Mouse (Mus musculus) midbrain, embryonic 16.5 days (tissue): Measurements from ENCODE around the gene Gnao1. TPM values are rescaled to one million over a fixed set of nuclear protein-coding genes. Genes with fewer than 3 reads are reported as not detected.
A peak's percentile ranks its signal among the peaks of the same experiment; 100 is the strongest.

ENCODE experiments used
- ATAC-seq: fragments of 200-750 bp; cut with Nextera tagmentation; 2 replicates; pipeline ENCODE4 v1.8.0; 2017; ENCODE audit warnings: moderate TSS enrichment
- H3K27ac ChIP-seq: fragments of 300-500 bp; sonication (generic); 2 replicates; pipeline ENCODE4 v1.5.1; 2014; ENCODE audit warnings: mild to moderate bottlenecking, low read length, mixed read lengths
- H3K27me3 ChIP-seq: fragments of 300-500 bp; sonication (generic); 2 replicates; pipeline ENCODE4 v1.6.1; 2014; ENCODE audit warnings: low read depth, low read length, mixed read lengths; ENCODE audit not compliant: control insufficient read depth, insufficient read depth
- H3K36me3 ChIP-seq: fragments of 300-500 bp; sonication (generic); 2 replicates; pipeline ENCODE4 v1.6.1; 2014; ENCODE audit warnings: mild to moderate bottlenecking, low read length, moderate library complexity, mixed read lengths; ENCODE audit not compliant: control insufficient read depth, insufficient read depth
- H3K4me1 ChIP-seq: fragments of 300-500 bp; sonication (generic); 2 replicates; pipeline ENCODE4 v1.6.1; 2014; ENCODE audit warnings: mild to moderate bottlenecking, low read length, mixed read lengths; ENCODE audit not compliant: control insufficient read depth, insufficient read depth
- H3K4me2 ChIP-seq: fragments of 300-500 bp; sonication (generic); 2 replicates; pipeline ENCODE4 v1.6.1; 2014; ENCODE audit warnings: mild to moderate bottlenecking, low read length, mixed read lengths
- H3K4me3 ChIP-seq: fragments of 300-500 bp; sonication (generic); 2 replicates; pipeline ENCODE4 v1.5.1; 2014; ENCODE audit warnings: low read depth, mild to moderate bottlenecking, low read length, moderate library complexity, mixed read lengths
- H3K9ac ChIP-seq: fragments of 300-500 bp; sonication (generic); 2 replicates; pipeline ENCODE4 v1.6.1; 2014; ENCODE audit warnings: low read depth, low read length, mixed read lengths
- H3K9me3 ChIP-seq: fragments of 300-500 bp; sonication (generic); replicated peaks from 2 replicates; pipeline ENCODE4 v1.6.1; 2014; ENCODE audit warnings: mild to moderate bottlenecking, low read length, mixed read lengths; ENCODE audit not compliant: control insufficient read depth, poor library complexity, severe bottlenecking
- WGBS: fragments of 180-500 bp; shearing (Covaris S2); extraction: QIAGEN DNeasy Blood & Tissue Kit; methylation state at CpG from one replicate; pipeline ENCODE4 v1.1.7; 2014; 5-methylcytosine and 5-hydroxymethylcytosine counted together
- polyA plus RNA-seq: library from polyadenylated mRNA; unstranded; fragments of >200 nt; fragmentation: Nextera tagmentation; extraction: Ambion mirVana; gene quantifications from 2 replicates; pipeline ENCODE4 v1.2.1, GENCODE M21; 2015

Gnao1 gene
- polyA plus RNA-seq, 1 experiment from 2014 or later, result 240 TPM

- 0 out of 2 replicates have a peak, but pooled peaks cover 5% of the 10 kb centered on the region for H3K36me3 ChIP-seq
- no peaks in the 10 kb centered on the region for H3K9me3 ChIP-seq
- 0 out of 2 replicates have a peak overlapping the region, but pooled peaks have one; percentile 40 for H3K27ac ChIP-seq
- WGBS, result 63% methylated on average over 6 of the region's 6 CpGs
- peak overlapping the region; percentile 96 for H3K4me3 ChIP-seq
- peak overlapping the region; percentile 80 for H3K4me2 ChIP-seq
- peaks cover 32% of the 10 kb centered on the region for H3K4me1 ChIP-seq
- ATAC-seq, result no peak
- H3K27me3 ChIP-seq, result no peaks in the 10 kb centered on the region
- H3K9ac ChIP-seq, result peak overlapping the region; percentile 98
Observed at GRCm38 (mm10) chr8:93814266-93814665, 4.5 kb downstream of the Gnao1 start.

- WGBS, result 72% methylated on average over 6 of the region's 6 CpGs
- Histone ChIP-seq H3K4me3 (no peak overlapping the region), H3K27me3 (no peaks in the 10 kb centered on the region), H3K9me3 (no peaks in the 10 kb centered on the region), H3K36me3 (0 out of 2 replicates have a peak, but pooled peaks cover 5% of the 10 kb centered on the region), H3K9ac (no peak overlapping the region), H3K27ac (no peak overlapping the region), H3K4me2 (no peak overlapping the region; the same call in 1 of the 2 replicates), H3K4me1 (peaks cover 32% of the 10 kb centered on the region)
- no peak for ATAC-seq
Observed at GRCm38 (mm10) chr8:93816226-93816625, 6.5 kb downstream of the Gnao1 start.

GRCm38 (mm10) chr8:93817366-93817765 is 7.6 kb downstream of the Gnao1 start:
- H3K9ac ChIP-seq, result no peak overlapping the region
- no peak overlapping the region for H3K4me3 ChIP-seq
- no peaks in the 10 kb centered on the region for H3K9me3 ChIP-seq
- WGBS, result 100% methylated on average over 1 of the region's 1 CpGs
- peaks cover 32% of the 10 kb centered on the region for H3K4me1 ChIP-seq
- H3K27ac ChIP-seq, result no peak overlapping the region
- 0 out of 2 replicates have a peak, but pooled peaks cover 5% of the 10 kb centered on the region for H3K36me3 ChIP-seq
- ATAC-seq, result no peak
- H3K4me2 ChIP-seq, result no peak overlapping the region
- no peaks in the 10 kb centered on the region for H3K27me3 ChIP-seq

GRCm38 (mm10) chr8:93819929-93820328 is 10.2 kb downstream of the Gnao1 start:
- Histone ChIP-seq H3K9ac (no peak overlapping the region), H3K27ac (no peak overlapping the region), H3K27me3 (no peaks in the 10 kb centered on the region), H3K36me3 (peaks cover 8% of the 10 kb centered on the region; the same call in 1 of the 2 replicates), H3K4me3 (no peak overlapping the region), H3K4me2 (no peak overlapping the region), H3K4me1 (peaks cover 19% of the 10 kb centered on the region), H3K9me3 (no peaks in the 10 kb centered on the region)
- no peak for ATAC-seq
- WGBS, result 85% methylated on average over 4 of the region's 4 CpGs

GRCm38 (mm10) chr8:93821327-93821726 is 11.6 kb downstream of the Gnao1 start:
- Histone ChIP-seq H3K4me1 (peaks cover 5% of the 10 kb centered on the region; the same call in 1 of the 2 replicates), H3K36me3 (peaks cover 8% of the 10 kb centered on the region; the same call in 1 of the 2 replicates), H3K9ac (no peak overlapping the region), H3K27ac (no peak overlapping the region), H3K4me3 (no peak overlapping the region), H3K4me2 (no peak overlapping the region), H3K9me3 (no peaks in the 10 kb centered on the region), H3K27me3 (no peaks in the 10 kb centered on the region)
- WGBS, result 92% methylated on average over 7 of the region's 7 CpGs
- no peak for ATAC-seq

- Histone ChIP-seq H3K27ac (no peak overlapping the region), H3K4me2 (no peak overlapping the region), H3K9ac (no peak overlapping the region), H3K27me3 (no peaks in the 10 kb centered on the region), H3K4me3 (no peak overlapping the region), H3K36me3 (peaks cover 3% of the 10 kb centered on the region; the same call in 1 of the 2 replicates), H3K9me3 (no peaks in the 10 kb centered on the region), H3K4me1 (peaks cover 5% of the 10 kb centered on the region; the same call in 1 of the 2 replicates)
- ATAC-seq, result no peak
- WGBS, result 67% methylated on average over 4 of the region's 4 CpGs
Observed at GRCm38 (mm10) chr8:93825317-93825716, 15.6 kb downstream of the Gnao1 start.

- Histone ChIP-seq H3K4me2 (no peak overlapping the region), H3K4me1 (peaks cover 44% of the 10 kb centered on the region), H3K9ac (no peak overlapping the region), H3K9me3 (no peaks in the 10 kb centered on the region), H3K27ac (no peak overlapping the region), H3K27me3 (no peaks in the 10 kb centered on the region), H3K36me3 (no peaks in the 10 kb centered on the region), H3K4me3 (no peak overlapping the region)
- ATAC-seq, result no peak
- 80% methylated on average over 3 of the region's 3 CpGs for WGBS
Observed at GRCm38 (mm10) chr8:93830626-93831025, 20.9 kb downstream of the Gnao1 start.

GRCm38 (mm10) chr8:93835771-93836170 is 26.0 kb downstream of the Gnao1 start:
- Histone ChIP-seq H3K9me3 (no peaks in the 10 kb centered on the region), H3K9ac (no peak overlapping the region), H3K27me3 (no peaks in the 10 kb centered on the region), H3K4me2 (no peak overlapping the region), H3K4me3 (no peak overlapping the region), H3K4me1 (peaks cover 69% of the 10 kb centered on the region), H3K27ac (no peak overlapping the region), H3K36me3 (no peaks in the 10 kb centered on the region)
- ATAC-seq, result no peak
- 15% methylated on average over 5 of the region's 5 CpGs for WGBS

GRCm38 (mm10) chr8:93839113-93839512 is 29.3 kb downstream of the Gnao1 start:
- H3K4me1 ChIP-seq, result peaks cover 72% of the 10 kb centered on the region
- no peaks in the 10 kb centered on the region for H3K9me3 ChIP-seq
- H3K27ac ChIP-seq, result 0 out of 2 replicates have a peak overlapping the region, but pooled peaks have one; percentile 5
- no peak overlapping the region for H3K4me3 ChIP-seq
- ATAC-seq, result no peak; the same call in 1 of the 2 replicates
- H3K36me3 ChIP-seq, result no peaks in the 10 kb centered on the region
- H3K9ac ChIP-seq, result no peak overlapping the region
- no peak overlapping the region for H3K4me2 ChIP-seq
- no peaks in the 10 kb centered on the region for H3K27me3 ChIP-seq
- WGBS, result 14% methylated on average over 8 of the region's 8 CpGs
